Mouse (Mus musculus) WW6 (cell line): Measurements from ENCODE around the gene Crygd.

Experiments
- DNase-seq: peaks from one replicate; pipeline ENCODE4 v3.0.0-alpha.2; 2013; ENCODE audit warnings: low read depth, low spot score

The Crygd gene

GRCm38 (mm10) chr1:65043433-65043832, 19.8 kb downstream of the Crygd start:
- no peak for DNase-seq

DNA sequence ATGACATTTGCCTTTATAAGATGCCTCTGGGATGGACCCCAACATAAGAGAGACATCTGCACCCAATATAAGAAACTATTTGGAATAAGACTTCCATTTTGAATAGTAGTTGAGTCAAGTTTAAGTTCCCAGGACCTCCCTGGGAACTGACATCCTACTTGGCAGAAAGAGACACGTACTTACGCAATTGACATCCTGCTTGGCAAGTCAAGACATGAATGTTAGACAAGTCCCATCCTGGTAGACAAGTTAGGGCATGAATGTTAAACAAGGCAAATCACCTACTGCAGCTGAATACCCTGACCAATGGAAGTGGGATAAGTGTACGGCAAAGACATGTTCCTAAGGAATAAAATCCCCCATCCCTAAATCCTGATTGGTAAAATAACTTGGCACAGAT, 21.4 kb downstream of the Crygd start:
- no peak for DNase-seq

DNA sequence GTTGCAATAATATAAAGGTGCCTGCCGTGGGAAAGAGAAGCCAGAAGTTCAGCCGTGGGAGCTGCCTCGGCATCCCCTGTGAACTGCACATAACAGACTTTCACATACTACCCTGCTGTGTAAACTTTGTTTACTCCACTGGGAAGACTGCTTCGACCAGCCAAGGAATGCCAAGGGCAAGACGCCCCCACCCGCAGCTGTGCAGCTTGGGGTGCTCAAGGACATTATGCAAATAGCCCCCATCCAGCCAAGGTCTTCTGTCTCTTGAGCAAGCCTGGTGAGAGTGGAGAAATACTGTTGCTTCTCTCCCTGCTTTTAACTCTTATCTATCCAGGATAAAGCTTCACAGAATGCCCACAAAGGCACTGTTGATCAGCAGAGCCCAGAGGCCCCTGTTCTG, 22.4 kb downstream of the Crygd start:
- DNase-seq = no peak

- no peak for DNase-seq
These were observed 23.6 kb downstream of the Crygd start for GRCm38 (mm10) chr1:65039679-65040078.

GRCm38 (mm10) chr1:65037542-65037941, 25.7 kb downstream of the Crygd start:
- DNase-seq = no peak

DNA sequence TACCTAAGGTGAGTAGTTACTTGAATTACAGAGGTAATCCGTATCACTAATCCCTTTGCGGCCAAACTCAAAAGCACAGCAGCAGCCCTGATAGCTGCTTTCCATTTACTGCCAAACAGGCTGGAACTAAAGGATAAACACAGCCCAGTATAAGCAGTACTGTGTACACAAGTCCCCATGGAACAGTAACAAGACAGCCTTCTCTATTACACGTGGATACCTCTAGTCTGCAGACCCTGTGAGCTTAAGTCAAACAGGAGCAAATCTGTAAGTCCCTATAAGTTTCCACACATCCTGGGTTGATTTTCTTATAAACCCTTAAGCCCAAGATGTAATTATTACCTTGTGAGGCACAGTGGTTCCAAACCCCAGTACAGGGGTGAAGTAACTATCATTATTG, 27.7 kb downstream of the Crygd start:
- no peak for DNase-seq

DNA sequence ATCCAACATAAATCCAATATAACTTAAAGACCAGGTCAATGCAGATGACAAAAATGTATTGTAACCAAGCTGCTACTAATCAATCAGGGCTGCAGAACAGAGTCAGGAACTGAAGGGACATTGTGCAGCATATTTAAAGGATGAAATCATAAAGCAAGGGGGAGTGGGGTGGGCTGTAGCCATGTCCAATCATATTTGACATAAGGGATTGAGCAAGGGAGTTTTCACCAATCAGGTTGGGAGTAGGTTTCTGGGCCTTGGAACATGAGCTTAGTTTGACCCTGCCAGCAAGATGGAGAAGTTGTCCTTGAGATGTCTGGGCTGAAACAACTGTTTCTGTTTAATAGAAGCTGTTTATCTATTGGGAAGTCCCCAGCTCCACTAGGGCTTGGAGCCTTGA, 30.6 kb downstream of the Crygd start, which contains the start of gene Akr1cl:
TSS of gene Akr1cl (minus strand) at position 119 of the 400 bp plus-strand sequence.
- DNase-seq = no peak

DNA sequence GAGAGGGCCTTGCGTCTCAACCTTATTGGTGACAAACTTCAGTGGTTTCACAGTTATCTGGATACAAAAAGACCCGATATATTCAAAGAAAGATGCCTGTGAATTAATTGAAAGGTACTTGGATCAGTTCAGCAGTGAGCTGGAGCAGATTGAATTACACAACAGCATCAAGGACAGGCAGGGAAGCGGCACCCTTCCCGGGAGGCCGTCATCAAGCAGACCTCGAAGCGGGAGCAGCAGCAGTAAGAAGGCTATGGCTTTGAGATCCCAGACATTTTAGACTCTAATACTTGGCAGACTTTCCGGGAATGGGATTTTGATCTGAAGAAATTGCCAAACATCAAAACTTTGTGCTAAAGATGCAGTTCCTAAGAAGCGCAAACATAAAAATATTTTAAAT, 35.0 kb downstream of the Crygd start:
- DNase-seq = no peak

DNA sequence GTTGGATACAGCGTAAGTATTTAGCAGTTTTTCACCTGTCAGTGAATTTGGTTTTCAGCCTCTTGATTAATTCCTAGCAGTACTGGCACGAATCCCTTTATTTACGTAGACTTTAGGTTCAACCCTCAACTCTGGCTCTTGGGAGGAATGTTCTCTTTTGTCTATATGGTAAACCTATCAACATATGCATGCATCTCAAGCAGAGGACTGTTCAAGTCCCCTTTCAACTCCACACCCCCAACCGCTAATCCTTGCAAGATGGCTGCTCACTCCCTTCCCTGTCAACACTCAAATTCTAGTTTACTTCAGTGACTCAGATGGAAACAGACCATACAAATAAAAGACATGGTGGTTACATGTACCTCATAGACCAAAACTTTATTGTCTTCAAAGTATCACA, 50.5 kb downstream of the Crygd start:
- DNase-seq = no peak
